Mouse (Mus musculus) kidney, postnatal 0 days (tissue): Measurements from ENCODE around the gene Fer1l4. TPM values are rescaled to one million over a fixed set of nuclear protein-coding genes. Genes with fewer than 3 reads are reported as not detected.

Source experiments
- ATAC-seq: fragments of 200-750 bp; cut with Nextera tagmentation; replicated peaks from 2 replicates; pipeline ENCODE4 v1.8.0; 2017; ENCODE audit warnings: low read depth, moderate number of reproducible peaks, moderate TSS enrichment, moderate library complexity; ENCODE audit not compliant: low FRiP score
- DNase-seq: peaks from one replicate; pipeline ENCODE4 v3.0.0-alpha.2; 2016; ENCODE audit warnings: low spot score
- H3K27ac ChIP-seq: fragments of 300-500 bp; sonication (generic); 2 replicates; pipeline ENCODE4 v1.5.1; 2014; ENCODE audit warnings: mild to moderate bottlenecking
- H3K27me3 ChIP-seq: fragments of 300-500 bp; sonication (generic); 2 replicates; pipeline ENCODE4 v1.6.1; 2014; ENCODE audit warnings: low read length, mixed read lengths; ENCODE audit not compliant: insufficient read depth
- H3K36me3 ChIP-seq: fragments of 300-500 bp; sonication (generic); 2 replicates; pipeline ENCODE4 v1.6.1; 2014; ENCODE audit warnings: low read length, mixed read lengths; ENCODE audit not compliant: insufficient read depth
- H3K4me1 ChIP-seq: fragments of 300-500 bp; sonication (generic); replicated peaks from 2 replicates; pipeline ENCODE4 v1.6.1; 2014; ENCODE audit warnings: antibody characterized with exemption, low read length, mixed read lengths; ENCODE audit not compliant: insufficient read depth
- H3K4me2 ChIP-seq: fragments of 300-500 bp; sonication (generic); 2 replicates; pipeline ENCODE4 v1.6.1; 2014; ENCODE audit warnings: mild to moderate bottlenecking, low read length, moderate library complexity, mixed read lengths
- H3K4me3 ChIP-seq: fragments of 300-500 bp; sonication (generic); replicated peaks from 2 replicates; pipeline ENCODE4 v1.5.1; 2014; ENCODE audit warnings: low read depth, low read length
- H3K9ac ChIP-seq: fragments of 300-500 bp; sonication (generic); 2 replicates; pipeline ENCODE4 v1.6.1; 2014; ENCODE audit warnings: low read depth, low read length
- H3K9me3 ChIP-seq: fragments of 300-500 bp; sonication (generic); replicated peaks from 2 replicates; pipeline ENCODE4 v1.6.1; 2016; ENCODE audit warnings: low read length, inconsistent platforms, mixed read lengths
- CTCF ChIP-seq: IDR thresholded peaks from 2 replicates; pipeline ENCODE4 v1.5.1; 2016; ENCODE audit warnings: antibody characterized with exemption, low read depth, mild to moderate bottlenecking, moderate library complexity
- WGBS: fragments of 180-500 bp; shearing (Covaris S2); extraction: QIAGEN DNeasy Blood & Tissue Kit; methylation state at CpG from one replicate; pipeline ENCODE4 v1.1.7; 2014; 5-methylcytosine and 5-hydroxymethylcytosine counted together
- polyA plus RNA-seq: library from polyadenylated mRNA; unstranded; fragments of >200 nt; fragmentation: Nextera tagmentation; extraction: Ambion mirVana; gene quantifications from 2 replicates; pipeline ENCODE4 v1.2.1, GENCODE M21; 2015

Gene Fer1l4
- polyA plus RNA-seq, 1 experiment from 2014 or later: 0.51 TPM

DNA sequence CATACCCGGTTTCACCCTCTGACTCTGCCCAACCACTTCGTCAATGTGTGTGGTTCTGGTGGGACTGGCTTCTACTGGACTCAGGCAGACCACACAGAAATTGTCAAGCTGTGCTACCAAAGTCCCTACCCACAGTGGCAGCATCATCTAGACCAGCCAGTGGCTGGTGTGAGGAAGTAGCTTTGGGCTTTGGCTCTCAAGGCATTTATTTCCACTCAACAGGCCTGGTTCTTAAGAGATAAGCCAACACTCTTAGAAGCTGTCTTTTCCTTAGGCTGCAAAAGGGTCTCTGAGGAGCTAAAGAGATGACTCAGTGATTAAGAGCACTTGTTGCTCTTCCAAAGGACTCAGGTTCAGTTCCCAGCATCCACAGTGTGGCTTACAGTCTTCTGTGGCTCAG lies 31.0 kb downstream of the Fer1l4 start:
- WGBS: 73% methylated on average over 2 of the region's 2 CpGs
- H3K4me3 ChIP-seq: no peak overlapping the region
- no peaks in the 10 kb centered on the region for H3K27me3 ChIP-seq
- no peak for TF ChIP-seq CTCF
- no peak for DNase-seq
- H3K27ac ChIP-seq: no peak overlapping the region
- no peak overlapping the region for H3K9ac ChIP-seq
- no peak overlapping the region for H3K4me2 ChIP-seq
- H3K36me3 ChIP-seq: peaks cover 27% of the 10 kb centered on the region
- no peaks in the 10 kb centered on the region for H3K9me3 ChIP-seq
- no peaks in the 10 kb centered on the region for H3K4me1 ChIP-seq
- no peak for ATAC-seq

DNA sequence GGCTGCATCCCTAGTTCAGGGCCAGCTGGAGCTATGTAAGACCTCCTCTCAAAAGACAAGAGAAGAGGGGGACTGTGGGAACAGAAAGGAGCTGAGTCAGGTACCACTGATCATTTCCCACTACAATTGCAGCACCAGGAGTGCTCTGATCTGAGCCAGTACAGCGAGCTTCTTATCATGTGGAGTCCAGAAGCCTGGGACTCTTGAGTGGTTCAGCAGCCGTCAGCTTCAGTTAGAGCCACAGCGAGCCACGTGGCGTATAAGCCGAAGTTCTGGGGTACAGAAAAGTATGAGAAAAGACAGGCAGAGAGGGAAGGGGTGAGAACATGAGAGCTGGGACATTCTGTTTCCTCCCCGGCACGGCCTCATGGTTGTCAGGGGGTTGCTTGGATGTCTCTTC lies 31.5 kb downstream of the Fer1l4 start:
- DNase-seq (no peak), ATAC-seq (no peak)
- WGBS: 85% methylated on average over 8 of the region's 8 CpGs
- no peak for TF ChIP-seq CTCF
- Histone ChIP-seq H3K4me2 (no peak overlapping the region), H3K36me3 (peaks cover 33% of the 10 kb centered on the region), H3K27me3 (no peaks in the 10 kb centered on the region), H3K27ac (no peak overlapping the region), H3K9me3 (no peaks in the 10 kb centered on the region), H3K4me3 (no peak overlapping the region), H3K9ac (no peak overlapping the region), H3K4me1 (no peaks in the 10 kb centered on the region)

DNA sequence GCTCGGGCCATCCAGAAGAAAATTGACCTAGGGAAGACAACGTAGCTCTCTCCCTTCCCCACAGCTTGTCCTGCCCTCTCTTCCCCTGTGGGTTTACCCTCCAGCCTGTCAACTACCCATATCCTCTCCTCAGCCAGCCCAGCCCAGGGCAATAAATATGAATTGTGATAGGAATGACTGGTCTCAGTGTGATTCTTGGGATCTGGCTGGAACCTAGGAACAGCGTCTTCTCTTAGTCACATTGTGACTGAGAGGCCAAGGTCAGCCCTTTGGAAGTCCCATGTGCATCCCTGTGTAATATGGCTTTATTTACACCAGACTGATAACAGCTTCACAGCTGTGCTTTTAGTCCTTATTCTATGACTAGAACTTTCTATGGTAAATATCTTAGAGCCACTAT lies 34.6 kb downstream of the Fer1l4 start:
- H3K27me3 ChIP-seq: no peaks in the 10 kb centered on the region
- no peaks in the 10 kb centered on the region for H3K9me3 ChIP-seq
- H3K36me3 ChIP-seq: peaks cover 56% of the 10 kb centered on the region
- no peak for DNase-seq
- no peak for TF ChIP-seq CTCF
- no peak overlapping the region for H3K4me2 ChIP-seq
- H3K27ac ChIP-seq: no peak overlapping the region
- ATAC-seq: no peak
- H3K4me3 ChIP-seq: no peak overlapping the region
- H3K4me1 ChIP-seq: no peaks in the 10 kb centered on the region
- 72% methylated on average over 3 of the region's 3 CpGs for WGBS
- no peak overlapping the region for H3K9ac ChIP-seq

DNA sequence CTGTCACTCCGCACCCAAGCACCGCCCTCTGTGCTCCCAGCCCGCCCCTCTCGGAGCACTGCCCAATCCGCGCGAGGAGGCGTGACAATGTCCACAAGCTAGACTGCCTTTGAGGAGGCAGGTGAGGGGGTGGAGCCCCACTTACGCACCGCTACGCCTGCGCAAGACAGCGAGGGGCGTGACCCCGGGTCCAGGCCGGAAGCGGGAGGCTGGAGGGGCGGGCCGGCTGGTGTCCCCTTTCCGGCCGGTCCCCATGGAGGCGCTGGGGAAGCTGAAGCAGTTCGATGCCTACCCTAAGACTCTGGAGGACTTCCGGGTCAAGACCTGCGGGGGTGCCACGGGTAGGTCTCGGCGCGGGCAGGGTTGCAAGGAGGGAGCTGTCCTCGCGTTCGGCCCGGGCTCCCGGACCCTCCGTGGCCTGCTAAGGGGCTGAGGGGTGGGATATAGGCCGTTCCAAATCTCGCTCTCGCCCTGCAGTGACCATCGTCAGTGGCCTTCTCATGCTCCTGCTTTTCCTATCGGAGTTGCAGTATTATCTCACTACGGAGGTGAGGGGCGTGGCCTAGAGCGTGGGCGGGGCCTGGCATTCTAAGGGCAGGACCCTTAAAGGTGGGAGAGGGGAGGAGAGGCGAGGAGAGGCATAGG lies 44.7 kb downstream of the Fer1l4 start, which contains the start of the genes 6430550D23Rik and Ergic3:
Gene 6430550D23Rik, minus strand, starts transcription at position 90 of the 645 bp plus-strand sequence.
Gene Ergic3, plus strand, starts transcription at position 158 of the 645 bp plus-strand sequence.
- DNase-seq (peak; percentile 97), ATAC-seq (peak; percentile 99)
- Histone ChIP-seq H3K4me1 (peaks cover 5% of the 10 kb centered on the region; the same call in 1 of the 2 replicates), H3K4me3 (peak within 1 kb of the TSS; percentile 69), H3K27ac (peak within 1 kb of the TSS; percentile 79), H3K27me3 (no peaks in the 10 kb centered on the region), H3K9ac (peak within 1 kb of the TSS; percentile 72), H3K36me3 (peaks cover 24% of the 10 kb centered on the region), H3K4me2 (peak within 1 kb of the TSS; percentile 75), H3K9me3 (no peaks in the 10 kb centered on the region)
- no peak for TF ChIP-seq CTCF
- WGBS: under 1% methylated on average over 44 of the region's 45 CpGs

DNA sequence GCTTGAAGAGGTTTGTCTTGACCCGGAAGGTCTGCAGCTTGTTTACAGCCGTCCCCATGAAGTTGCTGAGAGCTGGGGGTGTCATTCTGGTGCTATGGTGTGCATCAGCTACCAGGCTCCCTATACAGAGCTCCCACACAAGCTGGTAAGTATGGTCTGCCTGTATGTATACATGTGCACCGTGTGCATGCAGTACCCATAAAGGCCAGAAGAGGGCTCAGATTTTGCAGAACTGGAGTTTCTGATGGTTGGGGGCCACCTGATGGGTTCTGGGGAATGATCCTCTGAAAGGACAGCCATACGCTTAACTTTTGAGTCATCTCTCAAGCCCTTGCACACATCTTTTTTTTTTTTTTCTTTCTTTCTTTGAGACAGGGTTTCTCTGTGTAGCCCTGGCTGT lies 47.4 kb downstream of the Fer1l4 start:
- TF ChIP-seq CTCF: peak; percentile 47
- no peak for DNase-seq
- Histone ChIP-seq H3K4me2 (no peak overlapping the region), H3K27ac (no peak overlapping the region), H3K9ac (no peak overlapping the region), H3K27me3 (no peaks in the 10 kb centered on the region), H3K36me3 (0 out of 2 replicates have a peak, but pooled peaks cover under 1% of the 10 kb centered on the region), H3K9me3 (no peaks in the 10 kb centered on the region), H3K4me3 (no peak overlapping the region), H3K4me1 (peaks cover 5% of the 10 kb centered on the region; the same call in 1 of the 2 replicates)
- no peak for ATAC-seq
- WGBS: 93% methylated on average over 4 of the region's 4 CpGs

DNA sequence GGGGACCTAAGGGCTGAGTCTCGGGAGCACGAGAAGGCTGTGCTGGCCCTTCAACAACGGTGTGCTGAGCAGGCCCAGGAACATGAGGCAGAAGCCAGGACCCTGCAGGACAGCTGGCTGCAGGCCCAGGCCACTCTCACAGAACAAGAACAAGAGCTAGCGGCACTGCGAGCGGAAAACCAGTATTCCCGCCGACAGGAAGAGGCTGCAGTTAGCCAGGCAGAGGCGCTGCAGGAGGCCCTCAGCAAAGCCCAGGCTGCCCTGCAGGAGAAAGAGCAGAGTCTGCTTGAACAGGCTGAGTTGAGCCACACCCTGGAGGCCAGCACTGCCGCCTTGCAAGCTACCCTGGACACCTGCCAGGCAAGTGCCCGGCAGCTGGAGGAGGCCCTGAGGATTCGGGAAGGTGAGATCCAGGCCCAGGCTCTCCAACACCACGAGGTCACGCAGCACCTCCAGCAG lies 60.9 kb downstream of the Fer1l4 start:
- H3K4me2 ChIP-seq: no peak overlapping the region
- H3K27me3 ChIP-seq: no peaks in the 10 kb centered on the region
- no peak overlapping the region for H3K9ac ChIP-seq
- WGBS: 85% methylated on average over 14 of the region's 14 CpGs
- ATAC-seq: no peak
- H3K4me3 ChIP-seq: no peak overlapping the region
- no peak overlapping the region for H3K27ac ChIP-seq
- no peaks in the 10 kb centered on the region for H3K9me3 ChIP-seq
- H3K4me1 ChIP-seq: no peaks in the 10 kb centered on the region
- no peak for TF ChIP-seq CTCF
- DNase-seq: no peak
- H3K36me3 ChIP-seq: peaks cover 79% of the 10 kb centered on the region
